Mouse (Mus musculus) heart, embryonic 16.5 days (tissue): ENCODE measurements around the gene Slc35e4. TPM values are rescaled to one million over a fixed set of nuclear protein-coding genes. Genes with fewer than 3 reads are reported as not detected.

Source experiments
- ATAC-seq: fragments of 200-750 bp; cut with Nextera tagmentation; replicated peaks from 2 replicates; pipeline ENCODE4 v1.8.0; 2017; ENCODE audit warnings: moderate number of reproducible peaks; ENCODE audit not compliant: insufficient read depth, low FRiP score; ENCODE audit errors: extremely low read depth
- H3K27ac ChIP-seq: fragments of 300-500 bp; sonication (generic); 2 replicates; pipeline ENCODE4 v1.5.1; 2014; ENCODE audit warnings: mild to moderate bottlenecking, low read length, control low read depth, moderate library complexity
- H3K27me3 ChIP-seq: fragments of 300-500 bp; sonication (generic); 2 replicates; pipeline ENCODE4 v1.6.1; 2014; ENCODE audit warnings: low read length, mixed read lengths; ENCODE audit not compliant: control insufficient read depth, insufficient read depth
- H3K36me3 ChIP-seq: fragments of 300-500 bp; sonication (generic); 2 replicates; pipeline ENCODE4 v1.6.1; 2014; ENCODE audit not compliant: control insufficient read depth, insufficient read depth
- H3K4me1 ChIP-seq: fragments of 300-500 bp; sonication (generic); 2 replicates; pipeline ENCODE4 v1.6.1; 2014; ENCODE audit warnings: low read length, mixed read lengths; ENCODE audit not compliant: control insufficient read depth, insufficient read depth
- H3K4me2 ChIP-seq: fragments of 300-500 bp; sonication (generic); 2 replicates; pipeline ENCODE4 v1.6.1; 2014; ENCODE audit warnings: low read depth, mild to moderate bottlenecking, control low read depth, low read length
- H3K4me3 ChIP-seq: fragments of 300-500 bp; sonication (generic); 2 replicates; pipeline ENCODE4 v1.5.1; 2014; ENCODE audit warnings: mild to moderate bottlenecking, control low read depth, low read length
- H3K9ac ChIP-seq: fragments of 300-500 bp; sonication (generic); 2 replicates; pipeline ENCODE4 v1.6.1; 2014; ENCODE audit warnings: low read length, control low read depth
- H3K9me3 ChIP-seq: fragments of 300-500 bp; sonication (generic); replicated peaks from 2 replicates; pipeline ENCODE4 v1.6.1; 2016; ENCODE audit warnings: low read length; ENCODE audit not compliant: control insufficient read depth
- WGBS: fragments of 180-500 bp; shearing (Covaris S2); extraction: QIAGEN DNeasy Blood & Tissue Kit; methylation state at CpG from one replicate; pipeline ENCODE4 v1.1.7; 2014; 5-methylcytosine and 5-hydroxymethylcytosine counted together
- polyA plus RNA-seq: library from polyadenylated mRNA; unstranded; fragments of >200 nt; fragmentation: Nextera tagmentation; extraction: Ambion mirVana; gene quantifications from 2 replicates; pipeline ENCODE4 v1.2.1, GENCODE M21; 2015

Slc35e4 gene
- polyA plus RNA-seq, 1 experiment from 2014 or later = 4.2 TPM

- Histone ChIP-seq H3K9ac (peak within 1 kb of the TSS; percentile 73), H3K27me3 (no peaks in the 10 kb centered on the region), H3K4me2 (peak within 1 kb of the TSS; percentile 83), H3K4me3 (peak within 1 kb of the TSS; percentile 64), H3K4me1 (peaks cover 5% of the 10 kb centered on the region), H3K36me3 (peaks cover 6% of the 10 kb centered on the region; the same call in 1 of the 2 replicates), H3K27ac (peak within 1 kb of the TSS; percentile 73), H3K9me3 (no peaks in the 10 kb centered on the region)
- peak; percentile 93 for ATAC-seq
- 3% methylated on average over 46 of the region's 46 CpGs for WGBS
Measured at GRCm38 (mm10) chr11:3894406-3895281, 19.8 kb downstream of the Slc35e4 start, which contains the start of the genes 4921536K21Rik and Dusp18. Gene 4921536K21Rik (minus strand): TSS chr11:3895098. Gene Dusp18 (plus strand): TSS chr11:3895240.

GRCm38 (mm10) chr11:3893970-3894369 is 20.5 kb downstream of the Slc35e4 start:
- Histone ChIP-seq H3K36me3 (peaks cover 5% of the 10 kb centered on the region; the same call in 1 of the 2 replicates), H3K27me3 (no peaks in the 10 kb centered on the region), H3K9me3 (no peaks in the 10 kb centered on the region), H3K4me3 (no peak overlapping the region), H3K9ac (no peak overlapping the region), H3K4me2 (peak overlapping the region; percentile 83; the same call in 1 of the 2 replicates), H3K4me1 (peaks cover 5% of the 10 kb centered on the region), H3K27ac (no peak overlapping the region)
- WGBS = 74% methylated on average over 6 of the region's 6 CpGs
- ATAC-seq = no peak

GRCm38 (mm10) chr11:3887331-3887730 is 27.1 kb downstream of the Slc35e4 start:
- Histone ChIP-seq H3K9ac (no peak overlapping the region), H3K4me3 (no peak overlapping the region), H3K4me2 (no peak overlapping the region), H3K4me1 (no peaks in the 10 kb centered on the region), H3K9me3 (no peaks in the 10 kb centered on the region), H3K27ac (no peak overlapping the region), H3K27me3 (no peaks in the 10 kb centered on the region; the same call in 1 of the 2 replicates), H3K36me3 (no peaks in the 10 kb centered on the region)
- 55% methylated on average over 5 of the region's 5 CpGs for WGBS
- ATAC-seq = no peak

- H3K27ac ChIP-seq = no peak overlapping the region
- 81% methylated on average over 3 of the region's 3 CpGs for WGBS
- no peak overlapping the region for H3K4me3 ChIP-seq
- no peaks in the 10 kb centered on the region for H3K9me3 ChIP-seq
- H3K36me3 ChIP-seq = no peaks in the 10 kb centered on the region
- ATAC-seq = no peak
- no peak overlapping the region for H3K9ac ChIP-seq
- H3K4me1 ChIP-seq = no peaks in the 10 kb centered on the region
- H3K27me3 ChIP-seq = peaks cover 3% of the 10 kb centered on the region; the same call in 1 of the 2 replicates
- no peak overlapping the region for H3K4me2 ChIP-seq
Measured at GRCm38 (mm10) chr11:3883711-3884110, 30.8 kb downstream of the Slc35e4 start.

GRCm38 (mm10) chr11:3879836-3880235 is 34.6 kb downstream of the Slc35e4 start:
- 36% methylated on average over 2 of the region's 2 CpGs for WGBS
- no peaks in the 10 kb centered on the region for H3K4me1 ChIP-seq
- no peak for ATAC-seq

GRCm38 (mm10) chr11:3878660-3879059 is 35.8 kb downstream of the Slc35e4 start:
- 60% methylated on average over 7 of the region's 7 CpGs for WGBS
- 0 out of 2 replicates have a peak, but pooled peaks have one; percentile 32 for ATAC-seq

More at GRCm38 (mm10) chr11:3879836-3880235, 34.6 kb downstream of the Slc35e4 start:
- Histone ChIP-seq H3K4me2 (no peak overlapping the region), H3K27ac (no peak overlapping the region), H3K4me3 (no peak overlapping the region), H3K9ac (no peak overlapping the region), H3K36me3 (no peaks in the 10 kb centered on the region), H3K27me3 (0 out of 2 replicates have a peak, but pooled peaks cover 3% of the 10 kb centered on the region), H3K9me3 (no peaks in the 10 kb centered on the region)

GRCm38 (mm10) chr11:3876419-3876818 is 38.0 kb downstream of the Slc35e4 start:
- WGBS = 69% methylated on average over 6 of the region's 6 CpGs
- no peak overlapping the region for H3K9ac ChIP-seq
- H3K4me2 ChIP-seq = no peak overlapping the region
- no peaks in the 10 kb centered on the region for H3K36me3 ChIP-seq
- ATAC-seq = no peak
- H3K27ac ChIP-seq = no peak overlapping the region
- H3K9me3 ChIP-seq = no peaks in the 10 kb centered on the region
- no peaks in the 10 kb centered on the region for H3K4me1 ChIP-seq
- H3K4me3 ChIP-seq = no peak overlapping the region
- no peaks in the 10 kb centered on the region for H3K27me3 ChIP-seq

More at GRCm38 (mm10) chr11:3878660-3879059, 35.8 kb downstream of the Slc35e4 start:
- Histone ChIP-seq H3K36me3 (no peaks in the 10 kb centered on the region), H3K9me3 (no peaks in the 10 kb centered on the region), H3K4me1 (no peaks in the 10 kb centered on the region), H3K4me2 (no peak overlapping the region), H3K4me3 (no peak overlapping the region), H3K9ac (no peak overlapping the region), H3K27me3 (0 out of 2 replicates have a peak, but pooled peaks cover 3% of the 10 kb centered on the region), H3K27ac (no peak overlapping the region)

- no peak for ATAC-seq
- Histone ChIP-seq H3K4me2 (peak overlapping the region; percentile 91), H3K27me3 (peaks cover 11% of the 10 kb centered on the region), H3K4me3 (peak overlapping the region; percentile 62), H3K36me3 (no peaks in the 10 kb centered on the region), H3K4me1 (peaks cover 5% of the 10 kb centered on the region; the same call in 1 of the 2 replicates), H3K9me3 (no peaks in the 10 kb centered on the region), H3K9ac (peak overlapping the region; percentile 71; the same call in 1 of the 2 replicates), H3K27ac (no peak overlapping the region)
- 40% methylated on average over 6 of the region's 6 CpGs for WGBS
Measured at GRCm38 (mm10) chr11:3864343-3864742, 50.1 kb downstream of the Slc35e4 start.
